In genomic region chr9:45574021-45574420, GRCm38 (mm10) we compare ENCODE assay signal across 27 mouse cellular contexts.
DNase-seq lines count a peak whose midpoint lies in the region; ATAC-seq lines count a peak whose summit lies in the region.
"Had no signal": no experiment of that assay in that cellular context is flagged by ENCODE, and none has a peak within 500 bp of the region (broad histone marks: within the 10 kb centered on the region; RNA-seq: fewer than 3 reads in every experiment).

No protein-coding gene starts in this region.

- no peak overlapping the region for H3K27ac ChIP-seq in heart, embryonic 12.5 days (ENCODE audit: poor library complexity, severe bottlenecking)
- peak overlapping the region; percentile 74 for H3K27ac ChIP-seq in lung, embryonic 16.5 days (ENCODE audit: low read length)
- H3K27ac ChIP-seq: embryonic facial prominence, embryonic 10.5 days; embryonic facial prominence, embryonic 15.5 days; forebrain, embryonic 12.5 days; hindbrain, embryonic 13.5 days; left cerebral cortex, adult 2 months; limb, embryonic 12.5 days; liver, embryonic 15.5 days; midbrain, embryonic 10.5 days had no signal

- H3K4me3 ChIP-seq in heart, embryonic 12.5 days, result no peak overlapping the region
- no peak overlapping the region for H3K4me3 ChIP-seq in lung, embryonic 16.5 days (ENCODE audit: low read length)
- H3K4me3 ChIP-seq: embryonic facial prominence, embryonic 10.5 days; embryonic facial prominence, embryonic 15.5 days; forebrain, embryonic 12.5 days; hindbrain, embryonic 13.5 days; left cerebral cortex, adult 2 months; limb, embryonic 12.5 days; liver, embryonic 15.5 days; midbrain, embryonic 10.5 days had no signal

- intact Hi-C loops in heart, postnatal 10 days (cut with DNase I), result no loop called here

- no peaks in the 10 kb centered on the region for H3K9me3 ChIP-seq in heart, embryonic 12.5 days (replicated peaks)
- H3K9me3 ChIP-seq in lung, embryonic 16.5 days (ENCODE audit: control insufficient read depth, low read length), result no peaks in the 10 kb centered on the region
- H3K9me3 ChIP-seq: embryonic facial prominence, embryonic 10.5 days; embryonic facial prominence, embryonic 15.5 days; forebrain, embryonic 12.5 days; hindbrain, embryonic 13.5 days; limb, embryonic 12.5 days; liver, embryonic 15.5 days; midbrain, embryonic 10.5 days had no signal

- H3K9ac ChIP-seq in heart, embryonic 12.5 days, result no peak overlapping the region
- H3K9ac ChIP-seq in lung, embryonic 16.5 days (ENCODE audit: low read length), result no peak overlapping the region
- H3K9ac ChIP-seq: embryonic facial prominence, embryonic 15.5 days; forebrain, embryonic 12.5 days; hindbrain, embryonic 13.5 days; limb, embryonic 12.5 days; liver, embryonic 15.5 days had no signal

- no peak for ATAC-seq in heart, embryonic 12.5 days (ENCODE audit: insufficient number of reproducible peaks, low FRiP score)
- no peak for ATAC-seq in lung, embryonic 16.5 days (ENCODE audit: low read depth)
- no peak for ATAC-seq in megakaryocyte progenitor cell, adult 5-6 weeks (replicated peaks; ENCODE audit: poor library complexity)
- ATAC-seq: activated CD4-positive, CD25-positive, alpha-beta regulatory T cell, adult 4 months; intestine, postnatal 0 days; midbrain, embryonic 16.5 days had no signal

- no peaks in the 10 kb centered on the region for H3K27me3 ChIP-seq in heart, embryonic 12.5 days (replicated peaks)
- H3K27me3 ChIP-seq in lung, embryonic 16.5 days (ENCODE audit: control insufficient read depth, insufficient read depth, low read depth, low read length), result no peaks in the 10 kb centered on the region
- H3K27me3 ChIP-seq: embryonic facial prominence, embryonic 15.5 days; hindbrain, embryonic 13.5 days; limb, embryonic 12.5 days; liver, embryonic 15.5 days had no signal

- DNase-seq in heart, adult 11 months, result peak; percentile 95
- DNase-seq in kidney, postnatal 10 days, result peak; percentile 21
- no peak for DNase-seq in kidney, postnatal 36 days
- no peak for DNase-seq in lung, postnatal 14 days
- DNase-seq in heart, postnatal 10 days, result peak; percentile 43 to 49
- DNase-seq: adrenal gland, adult 2 months; adrenal gland, postnatal 36 days; cerebellum, adult 2 months; cerebellum, postnatal 25 days; gastrocnemius, postnatal 10 days; spleen, adult 18-20 months; thymus, adult 18-20 months; thymus, postnatal 25 days had no signal

- 58% methylated on average over 8 of the region's 8 CpGs for WGBS in heart, embryonic 12.5 days
- 60% methylated on average over 8 of the region's 8 CpGs for WGBS in lung, embryonic 16.5 days

- H3K4me1 ChIP-seq in heart, embryonic 12.5 days (replicated peaks), result peaks cover 19% of the 10 kb centered on the region
- H3K4me1 ChIP-seq in lung, embryonic 16.5 days (replicated peaks; ENCODE audit: control insufficient read depth, insufficient read depth, low read length), result peaks cover 22% of the 10 kb centered on the region
- H3K4me1 ChIP-seq: limb, embryonic 12.5 days; liver, embryonic 15.5 days had no signal

- no peak overlapping the region for H3K4me2 ChIP-seq in heart, embryonic 12.5 days
- H3K4me2 ChIP-seq in lung, embryonic 16.5 days (ENCODE audit: low read depth, low read length), result no peak overlapping the region
- H3K4me2 ChIP-seq: embryonic facial prominence, embryonic 15.5 days; forebrain, embryonic 12.5 days; hindbrain, embryonic 13.5 days; limb, embryonic 12.5 days; liver, embryonic 15.5 days had no signal

- H3K36me3 ChIP-seq in heart, embryonic 12.5 days, result no peaks in the 10 kb centered on the region
- H3K36me3 ChIP-seq in lung, embryonic 16.5 days (ENCODE audit: control insufficient read depth, insufficient read depth, low read length), result no peaks in the 10 kb centered on the region
- H3K36me3 ChIP-seq: embryonic facial prominence, embryonic 10.5 days; embryonic facial prominence, embryonic 15.5 days; forebrain, embryonic 12.5 days; hindbrain, embryonic 13.5 days; limb, embryonic 12.5 days; liver, embryonic 15.5 days; midbrain, embryonic 10.5 days had no signal

Comparison
In these comparisons a context has a peak if more than half of its experiments do, and no peak if none do; other contexts are left out.
1. DNase-seq: peak in heart, adult 11 months (single experiment), kidney, postnatal 10 days (single experiment) and heart, postnatal 10 days (2 of 2); none in kidney, postnatal 36 days (0 of 2) and lung, postnatal 14 days (single experiment).